Mouse (Mus musculus): ENCODE measurements around the gene Trp53rkb. TPM values are rescaled to one million over a fixed set of nuclear protein-coding genes. Genes with fewer than 3 reads are reported as not detected.
A peak's percentile ranks its signal among the peaks of the same experiment; 100 is the strongest.

Gene Trp53rkb
- polyA plus RNA-seq, 1 experiment from 2014 or later, result 7.8 TPM

DNA sequence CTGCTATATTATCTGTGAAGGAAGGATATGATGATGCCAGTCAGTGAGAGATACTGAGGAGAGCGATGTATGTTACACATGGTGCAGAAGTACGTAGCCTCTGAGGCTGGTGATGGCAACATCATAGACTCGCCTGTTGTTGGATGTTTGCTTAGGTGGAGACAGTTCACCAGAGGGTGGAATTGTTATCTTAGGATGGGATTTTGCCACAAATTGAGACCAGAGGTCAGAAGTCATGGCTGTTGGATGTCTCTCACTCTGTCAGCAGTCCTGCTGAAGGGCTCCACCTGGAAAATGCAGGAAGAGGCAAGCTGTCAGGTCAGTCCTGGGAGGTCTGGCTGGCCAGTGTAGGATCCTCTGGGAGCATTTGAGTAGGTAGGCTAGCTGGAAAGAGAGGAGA lies 29.1 kb downstream of the Trp53rkb start:
- Histone ChIP-seq H3K27me3 (replicated peaks) (no peaks in the 10 kb centered on the region), H3K9me3 (no peaks in the 10 kb centered on the region), H3K27ac (no peak overlapping the region), H3K4me2 (no peak overlapping the region), H3K36me3 (no peaks in the 10 kb centered on the region), H3K4me3 (replicated peaks) (no peak overlapping the region), H3K9ac (no peak overlapping the region), H3K4me1 (no peaks in the 10 kb centered on the region)
- WGBS, result 76% methylated on average over 3 of the region's 3 CpGs
- ATAC-seq (ENCODE audit: insufficient read depth, low FRiP score, low read depth), result no peak

DNA sequence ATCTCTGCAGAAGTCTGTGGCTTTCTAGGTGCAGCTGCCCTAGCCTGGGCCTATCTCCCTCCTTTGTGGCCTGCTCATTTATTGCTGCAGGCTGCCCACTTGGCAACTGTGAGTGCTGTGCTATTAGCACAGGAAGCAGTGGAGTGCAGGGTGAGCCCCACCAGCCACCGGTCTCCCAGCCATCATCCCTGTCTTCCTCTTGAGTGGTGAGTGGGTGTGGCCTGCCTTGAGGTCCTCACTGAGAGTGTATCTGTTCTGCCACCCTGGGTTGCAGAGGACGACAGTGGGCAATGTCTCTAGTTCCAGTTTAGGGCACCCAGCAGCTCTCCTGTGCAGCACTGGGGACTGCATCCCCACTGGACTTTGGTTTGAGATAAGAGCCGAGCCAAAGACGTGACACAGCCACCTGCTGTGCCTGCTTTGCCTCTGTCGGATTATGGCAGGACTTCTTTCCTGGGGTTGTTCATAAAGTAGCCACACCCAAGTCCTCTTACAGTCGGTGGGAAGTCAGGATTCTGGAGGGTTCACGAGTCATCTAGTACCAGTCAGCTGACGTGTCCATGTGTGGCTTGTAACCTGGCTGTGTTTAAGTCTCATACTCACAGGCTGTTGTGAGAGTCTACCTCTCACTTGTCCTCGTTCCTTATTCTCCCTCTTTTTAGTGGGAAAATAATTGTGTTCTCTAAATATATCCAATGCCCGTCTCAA lies 29.9 kb downstream of the Trp53rkb start:
- ATAC-seq (ENCODE audit: insufficient read depth, low FRiP score, low read depth), result peak; percentile 67
- Histone ChIP-seq H3K4me2 (no peak overlapping the region), H3K9ac (no peak overlapping the region), H3K9me3 (no peaks in the 10 kb centered on the region), H3K4me3 (replicated peaks) (no peak overlapping the region), H3K36me3 (no peaks in the 10 kb centered on the region), H3K4me1 (no peaks in the 10 kb centered on the region), H3K27ac (no peak overlapping the region), H3K27me3 (replicated peaks) (no peaks in the 10 kb centered on the region)
- 62% methylated on average over 10 of the region's 10 CpGs for WGBS

DNA sequence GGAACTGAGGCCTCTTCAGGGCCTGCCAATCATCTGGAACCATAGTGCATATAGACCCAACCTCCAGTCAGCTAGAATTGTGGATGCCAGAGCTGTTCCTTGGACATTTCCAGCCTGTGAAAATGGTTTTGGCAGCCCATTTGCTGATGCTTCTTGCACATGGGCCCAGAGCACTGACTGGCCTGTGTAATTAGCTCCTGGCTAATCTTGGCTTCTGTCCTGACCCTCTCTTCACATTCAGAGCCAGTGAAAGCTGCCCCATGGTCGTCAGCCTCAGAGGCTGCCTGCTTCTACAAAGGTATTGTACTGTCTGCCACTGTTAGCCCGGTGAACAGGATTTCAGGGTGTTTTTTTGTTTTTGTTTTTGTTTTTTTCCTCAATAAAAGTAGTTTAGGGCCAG lies 30.6 kb downstream of the Trp53rkb start:
- Histone ChIP-seq H3K9me3 (no peaks in the 10 kb centered on the region), H3K4me2 (no peak overlapping the region), H3K9ac (no peak overlapping the region), H3K27ac (no peak overlapping the region), H3K27me3 (replicated peaks) (no peaks in the 10 kb centered on the region), H3K4me1 (no peaks in the 10 kb centered on the region), H3K4me3 (replicated peaks) (no peak overlapping the region), H3K36me3 (no peaks in the 10 kb centered on the region)
- WGBS, result 77% methylated on average over 2 of the region's 2 CpGs
- ATAC-seq (ENCODE audit: insufficient read depth, low FRiP score, low read depth), result no peak

DNA sequence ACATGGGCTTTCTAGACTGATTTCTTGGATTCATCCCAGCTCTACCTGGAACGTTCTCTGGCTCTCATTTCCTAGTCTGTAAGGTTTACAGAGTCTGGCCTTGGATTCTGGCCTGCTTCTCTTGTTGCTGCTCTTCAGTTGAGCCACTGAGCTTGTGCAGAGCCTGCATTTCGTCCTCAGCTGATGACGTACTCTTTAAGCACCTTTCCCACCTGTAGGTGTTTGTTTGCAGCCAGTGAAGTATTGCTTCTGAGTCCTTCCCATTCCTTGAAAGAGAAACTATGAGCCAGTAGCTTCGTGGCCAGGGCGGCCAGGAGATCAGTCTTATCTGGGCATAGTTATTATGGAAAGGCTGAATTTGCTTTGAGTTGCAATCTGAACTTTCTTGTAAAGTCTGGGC lies 32.1 kb downstream of the Trp53rkb start:
- Histone ChIP-seq H3K9ac (no peak overlapping the region), H3K27ac (no peak overlapping the region), H3K4me1 (no peaks in the 10 kb centered on the region), H3K4me2 (no peak overlapping the region), H3K36me3 (no peaks in the 10 kb centered on the region), H3K4me3 (replicated peaks) (no peak overlapping the region), H3K9me3 (no peaks in the 10 kb centered on the region), H3K27me3 (replicated peaks) (no peaks in the 10 kb centered on the region)
- no peak for ATAC-seq (ENCODE audit: insufficient read depth, low FRiP score, low read depth)
- 80% methylated on average over 5 of the region's 5 CpGs for WGBS

DNA sequence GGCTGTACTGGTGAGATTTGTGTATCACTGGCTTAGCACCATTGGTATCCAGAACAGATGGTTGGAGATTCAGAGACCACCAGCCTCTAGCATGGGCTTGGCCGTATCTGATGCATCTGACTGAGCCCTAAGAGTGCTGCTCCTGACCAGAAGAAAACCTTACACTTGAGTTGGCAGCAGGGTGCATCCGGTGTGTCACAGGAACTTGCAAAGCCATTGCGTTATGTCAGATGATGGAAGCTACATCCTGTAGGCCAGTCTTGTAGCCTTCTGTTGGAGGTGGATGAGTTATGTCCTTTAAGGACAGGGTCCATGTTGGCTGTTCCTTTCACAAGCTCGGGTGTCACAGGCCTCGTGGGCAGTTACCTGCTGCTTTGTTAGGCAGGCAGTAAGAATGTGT lies 32.7 kb downstream of the Trp53rkb start:
- Histone ChIP-seq H3K4me2 (no peak overlapping the region), H3K36me3 (no peaks in the 10 kb centered on the region), H3K9ac (no peak overlapping the region), H3K4me3 (replicated peaks) (no peak overlapping the region), H3K27ac (no peak overlapping the region), H3K9me3 (no peaks in the 10 kb centered on the region), H3K27me3 (replicated peaks) (no peaks in the 10 kb centered on the region), H3K4me1 (no peaks in the 10 kb centered on the region)
- no peak for ATAC-seq (ENCODE audit: insufficient read depth, low FRiP score, low read depth)
- 91% methylated on average over 5 of the region's 5 CpGs for WGBS

DNA sequence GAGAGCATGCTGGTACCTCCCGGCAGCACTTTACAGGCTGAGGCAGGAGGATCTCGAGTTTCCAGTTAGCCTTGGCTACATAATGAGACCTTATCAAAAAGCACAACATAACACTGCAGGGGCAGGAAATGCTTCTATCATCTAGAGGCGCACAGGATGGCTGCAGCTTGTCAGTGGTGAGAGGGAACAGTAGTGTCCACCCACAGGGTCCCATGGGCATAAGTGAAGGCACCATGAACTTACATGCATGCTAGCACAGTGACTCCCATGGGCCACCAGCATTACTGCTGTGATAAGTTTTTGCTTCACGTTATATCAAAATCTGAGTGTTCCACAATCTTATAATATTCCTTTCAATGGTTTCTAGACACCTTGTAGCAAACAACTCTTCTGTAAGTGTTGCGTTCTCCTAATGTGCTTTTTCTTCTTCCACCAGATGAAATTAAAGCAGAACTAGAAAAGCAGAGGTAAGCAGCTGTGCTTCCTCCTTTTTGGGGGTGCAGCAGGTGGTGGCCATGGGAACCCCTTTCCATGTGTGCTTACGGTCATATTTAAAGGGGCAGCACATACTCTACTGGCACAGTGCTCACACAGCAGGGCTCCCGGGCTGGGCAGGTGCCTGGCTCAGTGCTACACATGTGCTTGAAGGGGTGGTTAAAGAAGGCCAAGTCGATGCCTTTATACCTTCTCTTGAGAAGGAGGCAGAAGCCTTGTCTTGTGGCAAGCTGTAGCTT lies 34.3 kb downstream of the Trp53rkb start:
- ATAC-seq (ENCODE audit: insufficient read depth, low FRiP score, low read depth), result no peak
- Histone ChIP-seq H3K27me3 (replicated peaks) (no peaks in the 10 kb centered on the region), H3K4me3 (replicated peaks) (no peak overlapping the region), H3K4me2 (no peak overlapping the region), H3K4me1 (no peaks in the 10 kb centered on the region), H3K9me3 (no peaks in the 10 kb centered on the region), H3K27ac (no peak overlapping the region), H3K36me3 (no peaks in the 10 kb centered on the region), H3K9ac (no peak overlapping the region)
- 85% methylated on average over 8 of the region's 8 CpGs for WGBS

DNA sequence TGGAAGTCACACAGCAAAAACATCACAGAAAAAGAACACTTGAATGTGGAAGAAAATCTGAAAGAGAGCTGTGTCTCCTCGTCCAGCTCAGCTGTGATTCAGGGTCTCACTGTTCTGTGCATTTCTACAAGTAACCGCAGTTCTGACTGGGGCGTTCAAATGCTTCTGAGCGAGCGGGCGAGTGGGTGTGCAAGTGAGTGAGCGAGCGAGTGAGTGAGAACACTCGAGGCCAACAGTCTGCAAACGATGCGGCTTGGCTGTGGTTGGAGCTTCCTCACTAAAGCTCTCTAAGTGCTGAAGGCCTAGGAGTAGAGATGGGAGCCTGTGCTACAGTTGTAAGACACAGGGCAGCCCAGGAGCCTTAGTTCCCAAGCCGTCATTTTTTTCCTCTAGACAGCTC lies 36.0 kb downstream of the Trp53rkb start:
- Histone ChIP-seq H3K9me3 (no peaks in the 10 kb centered on the region), H3K9ac (no peak overlapping the region), H3K4me1 (no peaks in the 10 kb centered on the region), H3K4me2 (no peak overlapping the region), H3K36me3 (no peaks in the 10 kb centered on the region), H3K27me3 (replicated peaks) (no peaks in the 10 kb centered on the region), H3K27ac (no peak overlapping the region), H3K4me3 (replicated peaks) (no peak overlapping the region)
- no peak for ATAC-seq (ENCODE audit: insufficient read depth, low FRiP score, low read depth)
- 89% methylated on average over 12 of the region's 12 CpGs for WGBS

DNA sequence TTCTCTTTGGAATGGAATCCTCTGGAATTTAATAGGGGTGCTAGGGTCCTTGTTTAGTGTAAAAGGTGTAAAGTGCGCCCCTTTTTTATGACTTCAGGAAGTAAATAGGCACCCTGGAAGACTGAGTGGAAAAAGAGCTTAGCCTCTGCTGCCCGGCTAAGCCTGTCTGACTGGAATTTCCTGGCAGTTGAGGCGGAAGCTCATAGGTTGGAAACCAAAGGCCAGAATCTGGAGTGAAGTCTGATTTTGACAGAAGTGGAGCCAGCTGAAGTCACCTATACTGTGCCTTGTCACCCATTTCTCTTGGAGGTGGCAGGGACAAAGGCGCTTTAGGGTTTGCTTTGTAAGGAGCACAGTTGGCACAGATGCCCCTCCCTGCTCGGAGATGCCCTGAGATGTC lies 38.0 kb downstream of the Trp53rkb start:
- Histone ChIP-seq H3K27ac (peak overlapping the region; percentile 26; the same call in 1 of the 2 replicates), H3K9ac (no peak overlapping the region), H3K27me3 (replicated peaks) (no peaks in the 10 kb centered on the region), H3K4me3 (replicated peaks) (no peak overlapping the region), H3K4me1 (no peaks in the 10 kb centered on the region), H3K4me2 (no peak overlapping the region), H3K9me3 (no peaks in the 10 kb centered on the region), H3K36me3 (0 out of 2 replicates have a peak, but pooled peaks cover under 1% of the 10 kb centered on the region)
- 76% methylated on average over 5 of the region's 5 CpGs for WGBS
- no peak for ATAC-seq (ENCODE audit: insufficient read depth, low FRiP score, low read depth)

DNA sequence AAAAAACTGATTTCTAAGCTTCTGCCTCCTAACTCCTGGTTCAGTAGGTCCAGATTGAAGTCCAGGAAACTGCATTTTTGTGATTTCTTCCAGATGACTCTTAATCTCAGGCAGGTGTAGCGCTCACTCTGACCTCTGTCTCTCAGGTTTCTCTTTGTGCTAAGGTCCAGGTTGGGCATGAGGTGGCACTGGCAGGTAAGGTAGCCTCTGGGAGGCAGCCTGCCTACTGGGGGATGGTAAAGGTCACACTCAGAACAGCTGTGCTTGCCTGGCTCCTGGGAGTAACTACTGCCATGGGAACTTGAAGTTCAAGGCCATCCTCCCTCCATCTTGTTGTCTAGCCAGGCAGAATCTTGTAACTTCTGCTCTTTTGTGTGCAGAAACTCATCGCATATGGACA lies 41.8 kb downstream of the Trp53rkb start:
- no peak for ATAC-seq (ENCODE audit: insufficient read depth, low FRiP score, low read depth)
- 89% methylated on average over 2 of the region's 2 CpGs for WGBS
- H3K4me3 ChIP-seq (replicated peaks), result no peak overlapping the region
- H3K9me3 ChIP-seq, result no peaks in the 10 kb centered on the region
- no peak overlapping the region for H3K4me2 ChIP-seq
- H3K27ac ChIP-seq, result no peak overlapping the region
- no peaks in the 10 kb centered on the region for H3K27me3 ChIP-seq (replicated peaks)
- H3K4me1 ChIP-seq, result no peaks in the 10 kb centered on the region
- H3K9ac ChIP-seq, result no peak overlapping the region
- peaks cover 18% of the 10 kb centered on the region for H3K36me3 ChIP-seq

DNA sequence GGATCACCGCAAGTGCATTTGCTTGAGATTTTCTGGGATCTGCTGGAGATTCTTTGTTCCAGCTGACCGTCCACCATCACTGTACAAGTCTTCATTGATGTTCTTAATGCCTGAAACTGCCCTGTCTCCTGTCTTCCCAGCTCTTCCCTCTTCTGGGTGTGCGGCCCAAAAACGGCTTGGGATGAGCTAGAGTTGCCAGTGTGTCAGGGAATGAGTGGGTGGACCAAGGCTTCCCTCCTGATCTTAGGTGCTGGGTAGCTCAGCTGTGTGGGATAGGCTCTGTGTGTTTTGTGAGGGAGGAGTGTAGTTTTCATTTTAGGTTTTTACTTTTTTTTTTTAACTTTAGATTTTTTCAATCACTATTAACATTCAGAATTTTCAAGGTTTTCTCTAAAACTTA lies 42.5 kb downstream of the Trp53rkb start:
- Histone ChIP-seq H3K4me1 (no peaks in the 10 kb centered on the region), H3K27me3 (replicated peaks) (no peaks in the 10 kb centered on the region), H3K4me2 (no peak overlapping the region), H3K27ac (no peak overlapping the region), H3K4me3 (replicated peaks) (no peak overlapping the region), H3K36me3 (peaks cover 18% of the 10 kb centered on the region), H3K9ac (no peak overlapping the region), H3K9me3 (no peaks in the 10 kb centered on the region)
- no peak for ATAC-seq (ENCODE audit: insufficient read depth, low FRiP score, low read depth)
- WGBS, result 91% methylated on average over 4 of the region's 4 CpGs

DNA sequence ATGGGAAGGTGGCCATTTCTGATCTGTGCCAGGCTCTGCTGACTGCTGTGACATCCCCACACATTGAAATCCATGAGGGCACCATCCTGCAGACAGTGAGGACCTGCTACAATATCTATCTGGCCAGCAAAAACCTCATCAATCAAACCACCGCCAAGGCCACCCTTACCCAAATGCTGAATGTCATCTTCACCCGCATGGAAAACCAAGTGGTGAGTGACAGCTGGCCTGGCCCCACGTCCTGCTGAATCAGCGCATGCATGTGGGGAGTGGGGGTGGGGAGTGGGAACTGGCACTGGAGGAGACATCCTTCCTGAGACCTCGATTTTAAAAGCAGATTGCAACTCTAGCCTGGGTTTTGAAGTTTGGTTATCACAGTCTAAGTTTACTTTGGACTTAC lies 43.2 kb downstream of the Trp53rkb start:
- Histone ChIP-seq H3K27ac (no peak overlapping the region), H3K4me1 (no peaks in the 10 kb centered on the region), H3K4me3 (replicated peaks) (no peak overlapping the region), H3K4me2 (no peak overlapping the region), H3K9ac (no peak overlapping the region), H3K9me3 (no peaks in the 10 kb centered on the region), H3K36me3 (peaks cover 18% of the 10 kb centered on the region), H3K27me3 (replicated peaks) (no peaks in the 10 kb centered on the region)
- 71% methylated on average over 5 of the region's 5 CpGs for WGBS
- ATAC-seq (ENCODE audit: insufficient read depth, low FRiP score, low read depth), result no peak

DNA sequence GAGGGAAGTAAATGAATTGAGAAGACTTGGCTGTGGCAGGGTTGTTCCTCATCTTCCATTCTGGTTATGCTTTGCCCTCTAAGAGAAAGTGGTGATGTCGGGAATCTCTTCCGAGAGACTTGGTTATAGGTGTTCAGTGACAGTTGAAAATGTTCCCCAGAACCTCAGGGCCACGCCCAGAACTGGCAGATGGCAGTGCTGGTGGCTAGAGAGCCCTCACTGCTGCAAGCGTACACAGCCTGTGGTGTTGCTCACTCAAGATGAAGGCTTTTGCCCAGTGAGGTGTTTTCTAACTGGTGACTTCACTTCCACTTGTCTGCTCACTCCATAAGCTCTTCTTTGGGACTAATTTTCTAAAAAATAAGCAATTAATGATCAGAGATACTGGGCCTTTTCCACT lies 49.5 kb downstream of the Trp53rkb start:
- Histone ChIP-seq H3K4me2 (no peak overlapping the region), H3K27me3 (replicated peaks) (no peaks in the 10 kb centered on the region), H3K9ac (no peak overlapping the region), H3K9me3 (no peaks in the 10 kb centered on the region), H3K4me1 (no peaks in the 10 kb centered on the region), H3K4me3 (replicated peaks) (no peak overlapping the region), H3K27ac (no peak overlapping the region), H3K36me3 (peaks cover 15% of the 10 kb centered on the region)
- ATAC-seq (ENCODE audit: insufficient read depth, low FRiP score, low read depth), result no peak
- 84% methylated on average over 4 of the region's 4 CpGs for WGBS

All from stomach, embryonic 15.5 days (tissue).